Mouse (Mus musculus): ENCODE results near the gene Mroh8.

The Mroh8 gene

DNA sequence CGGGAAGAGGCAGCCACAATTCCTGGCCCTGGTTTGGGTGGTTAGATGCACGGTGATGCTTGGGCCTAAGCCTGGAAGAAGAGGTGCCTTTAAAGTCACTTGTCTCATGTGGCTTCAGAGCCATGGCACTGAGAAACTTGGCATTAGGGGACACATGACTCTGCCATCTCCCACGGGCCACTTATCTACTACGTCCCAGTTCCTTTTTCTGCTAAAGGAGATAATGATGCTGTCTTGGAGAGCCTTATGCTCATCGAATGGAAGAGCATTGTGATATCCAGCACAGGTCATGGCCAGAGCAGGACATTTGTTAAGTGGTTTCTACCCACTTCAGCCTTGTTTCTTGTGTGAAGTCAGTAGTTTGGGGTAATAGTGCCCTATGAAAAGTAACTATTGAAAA, 9.6 kb upstream of the Mroh8 start:
- CTCF ChIA-PET: no interaction called here

DNA sequence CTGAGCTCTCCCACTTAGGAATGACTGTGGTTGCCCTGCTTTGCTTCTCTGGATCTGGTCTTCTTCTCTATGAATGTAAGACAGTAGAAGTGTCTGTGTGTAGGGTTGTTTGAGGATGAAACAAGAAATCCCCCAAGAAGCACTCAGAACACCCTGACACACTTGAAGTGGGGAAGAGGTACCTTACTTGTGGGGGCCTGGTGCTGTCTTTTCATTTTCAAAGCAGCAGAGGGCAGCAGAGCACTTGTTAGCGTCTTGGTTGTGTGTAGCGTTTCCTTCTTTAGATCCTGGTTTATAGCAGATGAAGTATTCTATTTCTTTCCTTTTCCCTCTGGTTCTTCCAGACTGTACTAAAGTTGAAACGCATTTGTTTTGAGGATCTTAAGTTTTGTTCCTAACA, 8.2 kb upstream of the Mroh8 start:
- CTCF ChIA-PET: interaction anchor here (1.2 kb wide), 1 partner anchor 280 kb away, joined by 3 read pairs; no protein-coding TSS in a partner anchor

DNA sequence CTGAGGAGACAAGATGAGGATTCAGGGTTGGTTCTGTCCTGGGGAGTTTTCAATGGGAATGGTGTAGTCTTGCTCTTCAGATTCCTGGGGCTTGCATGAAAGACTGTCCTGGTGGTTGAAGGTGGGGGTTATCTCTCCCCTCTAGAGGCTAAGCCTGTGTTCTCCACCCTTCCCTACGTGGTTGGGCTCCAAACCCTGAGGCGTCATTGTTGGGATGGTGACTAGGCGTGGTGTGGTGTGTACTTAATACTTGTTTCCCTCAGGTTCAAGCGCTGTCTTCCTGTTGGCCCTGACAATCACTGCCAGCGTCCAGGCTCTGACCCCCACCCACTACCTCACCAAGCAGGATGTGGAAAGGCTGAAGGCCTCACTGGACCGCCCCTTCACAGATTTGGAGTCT, 4.0 kb upstream of the Mroh8 start:
- CTCF ChIA-PET: no interaction called here

DNA sequence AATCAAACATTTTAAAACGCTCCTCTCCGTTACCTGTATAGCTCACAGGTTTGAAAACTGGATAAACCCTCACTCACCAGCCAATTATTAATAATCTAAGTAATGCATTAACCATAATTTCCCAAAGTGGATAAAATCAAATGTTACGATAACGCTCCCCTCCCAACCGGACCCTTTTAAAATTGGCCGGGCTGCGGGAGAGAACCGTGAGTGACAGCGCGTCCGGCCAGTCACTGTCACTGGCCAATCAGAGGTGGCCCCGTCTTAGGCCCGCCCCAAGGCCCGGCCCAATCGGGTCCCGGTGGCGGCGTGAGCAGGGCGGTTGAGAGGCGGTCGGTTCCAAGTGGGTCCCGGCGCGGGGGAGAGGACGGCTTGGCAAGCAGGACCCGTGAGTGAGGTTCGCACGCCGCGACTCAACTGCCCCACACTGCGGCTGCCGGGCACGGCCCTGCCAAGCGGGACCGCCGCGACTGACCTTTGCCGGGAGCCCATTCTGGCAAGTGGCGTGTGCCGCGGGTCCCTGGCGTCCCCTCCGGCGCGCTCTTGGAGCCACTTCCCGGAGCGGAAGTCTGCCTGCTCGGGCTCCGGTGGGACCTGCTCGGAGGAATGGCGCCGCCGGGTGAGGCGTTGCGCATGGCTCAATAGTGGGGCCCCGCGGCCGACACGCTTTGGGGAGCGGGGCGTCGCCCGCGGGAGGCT, 483 bp downstream of the Mroh8 start, which contains the start of gene Rpn2:
Gene Rpn2 (plus strand): TSS at position 301 of the 699 bp plus-strand sequence.
- CTCF ChIA-PET: interaction anchor here (0.6 kb wide), 1 partner anchor 87 kb away, joined by 4 read pairs; no protein-coding TSS in a partner anchor

DNA sequence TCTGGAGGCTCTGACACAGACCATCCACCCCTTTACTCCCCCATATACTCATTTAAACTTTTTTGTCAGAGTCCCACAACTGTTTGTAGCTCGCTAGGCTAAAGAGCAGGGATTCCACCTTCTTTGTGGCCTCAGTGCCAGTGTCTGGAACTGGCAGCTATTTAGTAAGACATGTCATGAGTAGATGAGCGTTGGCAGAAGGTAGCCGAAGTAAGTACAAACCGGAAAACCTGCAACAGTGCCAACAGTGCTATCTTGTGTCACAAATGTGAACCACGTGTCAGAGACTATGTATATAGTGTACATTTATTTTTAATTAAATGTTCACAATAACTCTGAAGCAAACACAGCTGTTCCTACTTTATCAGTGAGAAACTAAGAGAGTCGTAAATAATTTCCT, 15.5 kb downstream of the Mroh8 start:
- CTCF ChIA-PET: no interaction called here

DNA sequence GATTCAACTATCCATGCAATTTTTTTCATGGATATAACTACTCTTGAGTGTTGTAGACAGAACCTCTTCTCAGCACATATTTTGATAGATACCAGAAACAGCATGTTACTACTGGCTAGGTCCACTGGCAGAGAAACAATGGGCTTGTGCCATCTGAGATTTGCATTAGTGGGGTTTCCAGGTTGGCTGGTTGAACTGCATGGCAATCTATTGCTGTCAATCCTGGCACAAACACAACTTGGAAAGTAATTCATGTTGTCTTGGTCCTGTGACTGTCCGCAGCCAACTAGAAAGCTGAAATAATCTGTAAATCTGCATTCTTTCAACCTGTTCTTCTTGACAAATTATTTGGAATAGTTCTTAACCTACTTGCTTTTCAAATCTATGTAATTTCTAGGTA, 16.2 kb downstream of the Mroh8 start:
- CTCF ChIA-PET: interaction anchor here (0.6 kb wide), 1 partner anchor 155 kb away, joined by 4 read pairs; the partner anchor contains the start of gene Src

DNA sequence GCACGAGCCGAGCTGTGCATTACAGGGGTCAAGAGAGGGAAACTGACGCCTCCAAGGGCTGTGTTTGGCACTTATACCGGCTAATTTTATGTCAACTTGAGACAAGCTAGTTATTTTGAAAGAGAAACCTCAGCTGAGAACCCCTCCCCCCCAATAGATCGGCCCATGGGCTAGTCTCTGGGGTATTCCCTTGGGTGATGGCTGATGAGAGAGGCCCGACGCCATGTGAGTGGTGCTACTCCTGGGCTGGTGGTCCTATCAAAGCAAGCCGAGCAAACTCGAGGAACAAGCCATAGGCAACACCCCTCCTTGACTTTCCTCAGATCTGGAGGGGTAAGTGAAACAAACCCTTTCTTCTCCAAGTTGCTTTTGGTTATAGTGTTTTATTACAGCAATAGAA, 16.8 kb downstream of the Mroh8 start:
- CTCF ChIA-PET: no interaction called here

DNA sequence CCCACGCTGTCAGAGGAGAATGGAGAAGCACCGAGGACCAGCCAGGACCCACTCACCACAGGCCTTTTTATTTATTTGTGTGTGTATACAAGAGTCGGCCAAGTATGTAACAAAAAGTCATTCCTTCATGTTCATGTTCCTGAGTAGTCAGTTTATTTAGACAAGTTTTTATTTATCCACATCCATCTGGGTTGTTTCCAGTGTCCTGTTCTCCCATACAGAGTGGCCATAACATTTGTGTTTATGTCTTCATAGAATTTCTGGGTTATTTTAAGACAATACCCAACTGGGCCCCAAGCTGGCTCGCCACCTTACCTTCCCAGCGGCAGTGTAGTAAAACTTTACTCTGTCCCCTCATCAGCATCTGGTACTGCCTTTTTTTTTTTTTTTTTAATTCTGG, 17.4 kb downstream of the Mroh8 start:
- CTCF ChIA-PET: no interaction called here

DNA sequence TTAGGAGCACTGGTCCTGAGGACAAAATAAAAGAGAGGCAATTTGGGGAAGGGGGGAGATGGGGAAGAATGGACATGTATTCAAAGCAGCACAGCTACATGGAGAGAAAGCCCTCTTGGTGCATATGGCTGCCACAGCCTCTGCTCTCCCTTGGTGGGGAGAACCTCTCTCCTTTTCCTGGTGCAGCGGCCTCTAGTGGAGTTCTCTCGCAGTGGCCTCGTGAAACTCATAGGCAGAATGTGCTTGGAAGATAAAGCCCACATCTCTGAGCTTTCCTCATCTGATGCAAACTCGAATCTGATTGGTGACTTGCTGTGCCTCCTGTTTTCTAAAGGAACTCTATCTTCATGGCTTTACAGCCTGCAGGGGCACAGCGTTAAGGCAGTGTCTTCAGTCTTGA, 19.6 kb downstream of the Mroh8 start:
- CTCF ChIA-PET: no interaction called here

DNA sequence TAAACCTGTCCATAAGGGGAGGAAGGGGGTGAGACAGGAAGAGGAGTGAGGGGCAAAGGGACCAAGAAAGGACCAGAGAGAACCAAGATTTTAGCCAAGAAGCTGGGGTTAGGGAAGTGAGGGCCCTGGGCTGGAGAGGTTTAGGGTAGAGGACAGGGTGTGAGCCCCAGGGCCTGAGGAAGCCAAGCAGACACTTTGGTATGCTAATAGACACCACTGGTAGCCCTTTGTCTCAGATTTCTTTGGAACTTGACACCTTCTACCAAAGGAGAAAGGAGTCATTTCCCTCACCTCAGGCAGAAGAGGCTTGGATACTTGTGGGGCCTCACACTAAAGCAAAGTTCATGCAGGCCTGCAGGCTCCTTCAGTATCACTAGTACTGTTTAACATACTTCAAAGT, 31.2 kb downstream of the Mroh8 start:
- CTCF ChIA-PET: interaction anchor here (0.5 kb wide), 1 partner anchor 13 kb away, joined by 3 read pairs; no protein-coding TSS in a partner anchor

DNA sequence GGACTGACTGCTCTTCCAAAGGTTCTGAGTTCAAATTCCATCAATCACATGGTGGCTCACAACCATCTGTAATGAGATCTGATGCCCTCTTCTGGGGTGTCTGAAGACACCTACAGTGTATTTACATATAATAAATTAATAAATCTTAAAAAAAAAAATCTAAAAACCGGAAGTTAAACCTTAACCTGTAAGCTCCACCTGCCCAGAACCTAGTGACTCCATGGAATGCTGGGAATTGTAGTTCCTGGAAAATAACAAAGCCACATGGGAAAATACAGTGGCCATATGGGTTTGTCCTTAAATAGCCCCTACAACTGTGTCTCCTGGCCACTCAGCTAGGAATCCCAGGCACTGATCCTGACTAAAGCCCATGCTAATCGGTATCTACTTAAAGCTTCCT, 33.7 kb downstream of the Mroh8 start:
- CTCF ChIA-PET: no interaction called here

DNA sequence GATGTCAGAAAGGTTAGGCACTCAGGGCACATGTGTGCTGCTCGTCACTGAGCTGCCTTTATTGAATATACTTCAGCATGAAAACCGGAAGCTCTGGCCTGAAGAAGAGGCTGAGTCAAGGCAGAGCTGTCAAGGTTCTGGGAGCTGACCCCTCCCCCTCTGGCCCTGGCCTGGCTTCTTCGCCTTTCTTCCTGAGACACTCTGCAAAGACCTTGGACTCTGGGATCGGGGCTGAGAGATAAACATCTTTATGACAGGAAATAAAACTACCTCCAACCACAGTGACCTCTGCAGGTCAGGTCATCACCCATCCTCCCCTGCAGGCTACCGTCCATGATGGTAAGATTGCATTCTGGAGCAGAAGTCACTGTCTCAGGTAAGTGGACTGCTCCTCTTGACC, 34.3 kb downstream of the Mroh8 start:
- CTCF ChIA-PET: no interaction called here

DNA sequence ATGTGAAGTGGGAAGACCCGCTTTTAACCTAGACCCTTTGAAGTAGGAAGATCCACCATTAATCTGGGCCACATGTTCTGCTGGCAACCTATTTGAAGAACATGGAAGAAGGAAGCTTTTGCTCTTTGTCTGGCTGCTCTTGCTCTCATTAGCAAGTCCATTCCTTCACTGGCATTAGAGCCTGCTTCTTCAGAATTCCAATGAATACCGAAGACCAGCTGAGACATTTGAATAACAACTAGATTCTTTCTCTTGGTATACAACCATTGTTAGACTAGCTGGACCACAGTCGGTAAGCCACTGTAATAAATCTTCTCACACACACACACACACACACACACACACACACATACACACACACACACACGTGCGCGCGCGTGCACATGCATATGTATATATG, 43.4 kb downstream of the Mroh8 start:
- CTCF ChIA-PET: no interaction called here

DNA sequence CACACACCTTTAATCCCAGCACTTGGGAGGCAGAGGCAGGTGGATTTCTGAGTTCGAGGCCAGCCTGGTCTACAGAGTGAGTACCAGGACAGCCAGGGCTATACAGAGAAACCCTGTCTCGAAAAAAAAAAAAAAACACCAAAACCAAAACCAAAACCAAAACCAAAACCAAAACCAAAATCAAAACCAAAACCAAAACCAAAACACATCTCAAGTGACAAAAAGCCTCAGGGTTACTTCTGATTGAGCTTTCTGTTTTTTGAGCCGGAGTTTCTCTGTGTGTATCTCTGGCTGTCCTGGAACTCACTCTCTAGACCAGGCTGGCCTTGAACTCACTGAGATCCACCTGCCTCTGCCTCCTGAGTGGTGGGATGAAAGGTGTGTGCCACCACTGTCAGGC, 57.4 kb downstream of the Mroh8 start:
- CTCF ChIA-PET: interaction anchor here (0.8 kb wide), 1 partner anchor 39 kb away, joined by 11 read pairs; no protein-coding TSS in a partner anchor

DNA sequence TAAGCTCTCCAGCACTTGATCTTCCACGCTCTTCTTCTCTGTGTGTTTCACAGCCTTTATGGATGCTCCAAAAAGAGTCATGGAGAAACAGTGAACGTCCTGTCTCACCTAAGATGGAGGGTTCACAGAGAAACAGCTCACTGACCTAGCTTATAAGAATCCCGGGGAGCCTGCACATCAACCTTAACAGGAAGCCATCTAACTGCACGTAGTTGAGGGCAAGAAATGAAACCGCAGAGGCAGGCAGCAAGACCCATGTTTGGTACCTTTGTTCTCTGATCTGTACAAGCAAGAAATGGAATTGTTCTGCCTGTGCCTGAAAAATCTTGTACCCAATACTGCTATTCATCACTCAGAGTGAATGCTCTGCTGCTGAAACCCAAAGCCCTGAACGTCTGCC, 59.2 kb downstream of the Mroh8 start:
- CTCF ChIA-PET: no interaction called here

DNA sequence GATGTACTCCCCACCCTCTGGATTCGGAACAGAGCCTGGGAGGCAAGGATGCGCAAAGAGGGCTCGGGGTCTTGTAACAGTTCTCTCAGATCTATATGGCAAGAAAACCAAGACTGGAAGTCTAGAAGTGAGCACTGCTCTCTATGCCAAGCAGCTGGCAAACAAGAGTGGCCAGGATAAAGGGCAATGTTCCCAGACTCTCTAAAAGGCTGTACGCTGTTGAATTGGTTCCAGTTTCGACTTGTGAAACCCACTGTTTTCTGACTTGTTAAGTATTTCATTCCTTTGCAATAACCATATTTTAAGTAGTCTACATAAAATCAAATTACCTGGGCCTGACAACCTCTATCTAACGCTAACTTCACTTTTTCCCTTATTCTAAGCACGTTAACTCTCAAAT, 67.6 kb downstream of the Mroh8 start:
- CTCF ChIA-PET: interaction anchor here (0.6 kb wide), 1 partner anchor 150 kb away, joined by 5 read pairs; no protein-coding TSS in a partner anchor

DNA sequence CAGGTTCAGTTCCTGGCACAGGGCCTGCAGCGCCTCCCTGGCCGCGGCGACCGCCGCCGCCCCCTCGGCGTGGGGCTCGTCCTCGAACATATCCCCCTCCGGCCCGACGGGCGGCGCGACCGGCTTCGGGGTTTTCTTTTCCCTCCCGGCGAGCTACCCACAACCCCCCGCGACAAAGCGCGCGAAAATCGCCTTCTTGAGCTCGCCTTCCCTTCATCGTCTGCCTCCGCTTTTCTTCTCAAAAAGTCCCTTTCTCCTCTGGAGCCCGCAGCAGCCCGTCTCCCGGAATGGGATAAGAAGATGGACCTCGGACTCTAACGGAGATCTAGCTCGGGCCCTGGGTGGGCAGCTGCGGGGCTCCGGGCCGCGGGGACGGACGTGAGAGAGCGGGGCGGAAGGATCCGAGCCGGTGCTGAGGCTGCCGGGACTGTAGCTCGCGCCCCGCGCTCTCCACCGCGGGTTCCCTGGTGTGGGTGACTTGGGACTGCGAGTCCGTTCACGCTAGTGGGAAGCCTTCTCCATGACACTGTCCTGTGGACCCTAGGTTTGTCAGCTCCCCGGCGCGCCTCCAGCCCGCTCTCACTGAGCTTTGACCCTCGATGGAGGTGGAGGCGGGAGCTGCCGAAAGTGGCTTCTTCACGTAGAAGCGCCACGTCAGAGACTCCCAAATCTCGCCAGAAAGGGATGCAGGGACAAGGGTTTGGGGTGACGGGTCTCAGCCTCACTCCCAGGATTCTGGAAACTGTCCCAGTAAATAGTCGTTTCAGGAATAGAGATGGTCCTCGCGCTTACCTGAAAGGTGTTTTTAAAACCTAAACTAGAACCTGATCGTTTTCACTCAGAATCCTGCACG, 74.8 kb downstream of the Mroh8 start, which contains the start of gene Rbl1:
Gene Rbl1 (minus strand): TSS at position 169 of the 853 bp plus-strand sequence.
- CTCF ChIA-PET: no interaction called here

DNA sequence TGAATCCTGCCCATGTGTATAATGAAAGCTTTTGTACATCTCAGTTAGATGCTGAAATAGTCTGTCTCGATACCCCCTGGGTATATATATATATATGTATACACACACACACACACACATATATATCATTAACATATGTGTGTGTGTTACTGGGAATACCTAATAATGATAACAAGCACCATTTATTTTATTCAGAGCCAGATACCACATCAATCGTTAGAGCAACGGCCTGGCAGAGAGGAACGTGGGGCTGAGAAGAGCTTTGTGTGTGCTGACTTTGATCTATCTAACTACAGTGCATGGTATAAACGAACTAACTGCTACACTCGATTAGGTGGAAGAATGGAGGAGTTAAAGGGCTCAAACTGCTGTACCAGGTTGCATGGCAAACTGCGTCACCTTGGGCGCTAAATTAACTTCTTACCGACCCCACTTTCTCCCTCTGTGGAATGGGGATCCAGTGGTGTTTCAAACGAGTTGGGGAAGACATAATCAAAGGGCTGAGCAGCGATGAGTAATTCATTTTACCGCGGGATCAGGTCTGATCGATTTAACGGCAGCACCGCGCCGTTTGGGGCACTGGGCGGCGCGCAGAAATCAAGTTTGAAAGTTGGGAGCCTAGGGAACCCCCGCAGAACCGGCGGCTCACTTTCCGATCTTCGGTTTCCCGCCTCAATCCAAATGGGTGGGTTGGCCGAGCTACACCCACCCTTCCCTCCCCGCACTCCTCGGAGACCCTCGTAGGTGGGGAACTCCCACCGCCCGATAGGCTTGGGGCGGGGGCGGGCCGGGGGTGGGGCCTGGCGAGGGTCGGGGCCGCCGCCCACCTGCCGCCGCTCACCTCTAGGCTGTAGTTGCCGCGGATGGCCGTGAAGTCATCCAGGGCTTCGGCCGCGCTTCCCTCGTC, 75.6 kb downstream of the Mroh8 start:
- CTCF ChIA-PET: interaction anchor here (1.0 kb wide), 1 partner anchor 61 kb away, joined by 4 read pairs; no protein-coding TSS in a partner anchor

DNA sequence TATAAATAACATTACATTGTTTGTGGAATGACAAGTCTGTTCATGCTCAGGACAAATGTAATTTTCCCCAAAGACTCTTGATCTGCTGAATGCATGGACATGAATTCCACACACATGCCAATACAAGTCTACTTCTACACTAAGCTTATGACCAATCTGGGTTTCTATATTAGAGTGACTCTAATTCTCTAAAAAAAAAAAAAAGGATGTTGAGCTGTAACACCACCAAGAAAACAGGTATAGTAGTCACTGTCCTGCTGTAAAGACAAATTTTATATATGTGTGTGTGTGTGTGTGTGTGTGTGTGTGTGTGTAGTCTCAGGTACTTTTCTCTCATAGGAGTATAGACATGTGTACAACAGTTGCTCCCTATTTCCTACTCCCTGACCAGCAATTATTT, 76.3 kb downstream of the Mroh8 start:
- CTCF ChIA-PET: interaction anchor here (0.7 to 1.0 kb wide), 2 partner anchors 60 to 1544 kb away, joined by 4 to 5 read pairs; no protein-coding TSS in a partner anchor

DNA sequence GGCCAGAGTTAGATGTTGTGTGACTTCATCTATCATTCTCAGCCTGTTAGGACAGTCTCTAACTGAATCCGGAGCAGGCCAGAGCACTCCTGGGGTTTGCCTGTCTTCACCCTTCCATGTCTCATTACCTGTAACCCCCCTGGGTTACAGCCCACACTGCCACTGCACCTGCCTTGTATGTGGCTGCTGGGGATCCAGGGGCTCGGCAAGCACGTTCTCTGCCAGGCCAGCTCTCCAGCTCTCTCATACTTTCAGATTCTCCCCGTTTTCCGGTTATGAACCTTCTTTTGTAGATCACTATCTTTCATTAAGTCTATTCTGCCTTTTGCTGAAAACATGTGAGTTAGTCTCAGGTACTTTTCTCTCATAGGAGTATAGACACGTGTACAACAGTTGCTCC, 77.0 kb downstream of the Mroh8 start:
- CTCF ChIA-PET: interaction anchor here (0.6 to 1.0 kb wide), 4 partner anchors 8 to 1543 kb away, joined by 3 to 5 read pairs (median 4); no protein-coding TSS in a partner anchor

DNA sequence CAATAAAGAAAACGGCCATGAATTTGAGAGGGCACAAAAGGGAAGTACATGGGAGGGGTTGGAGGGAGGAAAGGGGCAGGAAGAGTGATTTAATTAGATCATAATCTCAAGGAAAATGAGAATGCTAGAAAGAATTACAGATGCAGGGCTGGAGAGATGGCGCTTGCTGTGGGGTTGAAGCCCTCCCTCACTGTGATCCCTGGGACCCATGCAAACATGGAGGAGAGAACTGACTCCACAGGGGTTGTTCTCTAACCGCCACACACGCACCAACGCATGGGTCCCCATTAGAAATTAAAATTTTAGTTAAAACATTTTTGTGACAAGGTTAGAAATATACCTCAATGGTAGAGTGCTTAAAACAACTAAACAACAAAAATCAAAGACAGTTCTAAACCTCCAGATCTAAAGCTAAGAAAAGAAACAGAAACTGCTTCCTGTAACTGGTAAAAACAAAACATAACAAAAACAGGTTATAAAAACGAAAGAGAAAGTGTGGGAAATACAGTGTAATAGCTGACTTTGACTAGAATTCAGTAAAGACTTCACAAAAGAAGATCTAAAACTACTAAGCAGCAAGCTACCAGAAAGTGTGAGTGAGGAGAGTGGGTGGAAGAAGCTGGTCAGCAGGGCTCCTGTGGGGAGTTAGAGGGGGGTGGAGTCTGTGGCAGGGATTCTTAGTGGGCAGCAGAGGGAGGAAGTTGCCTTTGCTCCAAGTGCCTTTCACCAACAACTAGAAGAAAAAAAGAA, 78.1 kb downstream of the Mroh8 start:
- CTCF ChIA-PET: interaction anchor here (0.7 kb wide), 1 partner anchor 10 kb away, joined by 3 read pairs; no protein-coding TSS in a partner anchor
